Mouse (Mus musculus) forebrain, embryonic 10.5 days (tissue): ENCODE results near the gene Tex22. TPM values are rescaled to one million over a fixed set of nuclear protein-coding genes. Genes with fewer than 3 reads are reported as not detected.

ENCODE experiments used
- DNase-seq: peaks from one replicate; pipeline ENCODE4 v3.0.0-alpha.2; 2017; ENCODE audit warnings: low spot score; ENCODE audit errors: extremely low spot score
- H3K27ac ChIP-seq: fragments of 300-500 bp; sonication (generic); 2 replicates; pipeline ENCODE4 v1.5.1; 2016; ENCODE audit warnings: mild to moderate bottlenecking
- H3K27me3 ChIP-seq: fragments of 300-500 bp; sonication (generic); 2 replicates; pipeline ENCODE4 v1.6.1; 2016; ENCODE audit warnings: mild to moderate bottlenecking; ENCODE audit not compliant: poor library complexity, severe bottlenecking
- H3K36me3 ChIP-seq: fragments of 300-500 bp; sonication (generic); replicated peaks from 2 replicates; pipeline ENCODE4 v1.6.1; 2016; ENCODE audit warnings: mild to moderate bottlenecking, moderate library complexity
- H3K4me1 ChIP-seq: fragments of 300-500 bp; sonication (generic); 2 replicates; pipeline ENCODE4 v1.6.1; 2016
- H3K4me3 ChIP-seq: fragments of 300-500 bp; sonication (generic); 2 replicates; pipeline ENCODE4 v1.5.1; 2016; ENCODE audit warnings: mild to moderate bottlenecking, moderate library complexity
- H3K9me3 ChIP-seq: fragments of 300-500 bp; sonication (generic); 2 replicates; pipeline ENCODE4 v1.6.1; 2016; ENCODE audit warnings: mild to moderate bottlenecking, moderate library complexity
- WGBS: fragments of 180-500 bp; shearing (Covaris S2); methylation state at CpG from one replicate; pipeline ENCODE4 v1.1.7; 2016; 5-methylcytosine and 5-hydroxymethylcytosine counted together
- polyA plus RNA-seq: library from polyadenylated mRNA; unstranded; fragments of >200 nt; fragmentation: Nextera tagmentation; extraction: Ambion mirVana; gene quantifications from 2 replicates; pipeline ENCODE4 v1.2.1, GENCODE M21; 2016

Gene Tex22
- polyA plus RNA-seq, 1 experiment from 2014 or later: not detected

DNA sequence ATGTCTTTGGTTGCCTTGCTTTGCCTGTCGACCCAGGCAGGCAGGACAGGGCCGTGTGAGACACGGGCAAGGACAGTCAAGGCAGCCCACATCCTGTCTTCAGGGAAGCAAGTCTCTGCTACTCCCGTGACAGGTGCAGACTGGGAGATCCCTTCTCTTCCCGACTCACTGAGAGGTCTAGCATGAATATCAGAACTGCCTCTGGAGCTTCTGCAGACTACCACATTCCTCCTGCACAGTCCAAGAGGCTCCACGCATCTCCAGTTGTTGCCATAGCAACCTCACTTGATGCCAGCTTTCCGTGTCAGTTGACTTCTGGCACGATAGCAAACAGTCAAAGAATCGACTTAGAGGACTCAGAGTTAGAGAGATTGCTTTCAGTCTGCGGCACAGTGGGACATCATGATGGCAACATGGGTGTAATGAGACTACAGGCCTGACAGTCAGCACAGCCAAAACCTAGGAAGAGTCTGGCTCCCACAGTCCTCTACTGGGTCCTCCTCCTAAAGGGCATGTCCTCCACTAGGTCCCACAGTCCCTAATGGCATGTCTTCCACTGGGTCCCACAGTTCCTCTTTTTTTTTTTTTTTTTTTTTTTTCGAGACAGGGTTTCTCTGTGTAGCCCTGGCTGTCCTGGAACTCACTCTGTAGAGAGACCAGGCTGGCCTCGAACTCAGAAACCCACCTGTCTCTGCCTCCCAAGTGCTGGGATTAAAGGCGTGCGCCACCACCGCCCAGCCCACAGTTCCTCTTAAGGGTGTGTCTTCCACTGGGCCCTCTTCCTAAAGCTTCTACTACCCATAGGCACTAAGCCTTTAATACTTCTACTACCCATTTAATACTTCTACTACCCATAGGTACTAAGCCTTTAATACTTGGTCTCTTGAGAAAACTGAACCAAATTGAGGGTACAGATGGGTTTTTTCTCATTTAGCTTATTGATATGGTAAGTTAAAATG lies 32.5 kb upstream of the Tex22 start:
- no peaks in the 10 kb centered on the region for H3K9me3 ChIP-seq
- peaks cover 33% of the 10 kb centered on the region for H3K36me3 ChIP-seq
- no peak overlapping the region for H3K4me3 ChIP-seq
- no peak overlapping the region for H3K27ac ChIP-seq
- WGBS: 87% methylated on average over 15 of the region's 15 CpGs
- H3K27me3 ChIP-seq: no peaks in the 10 kb centered on the region
- no peak for DNase-seq
- H3K4me1 ChIP-seq: peaks cover 5% of the 10 kb centered on the region; the same call in 1 of the 2 replicates

DNA sequence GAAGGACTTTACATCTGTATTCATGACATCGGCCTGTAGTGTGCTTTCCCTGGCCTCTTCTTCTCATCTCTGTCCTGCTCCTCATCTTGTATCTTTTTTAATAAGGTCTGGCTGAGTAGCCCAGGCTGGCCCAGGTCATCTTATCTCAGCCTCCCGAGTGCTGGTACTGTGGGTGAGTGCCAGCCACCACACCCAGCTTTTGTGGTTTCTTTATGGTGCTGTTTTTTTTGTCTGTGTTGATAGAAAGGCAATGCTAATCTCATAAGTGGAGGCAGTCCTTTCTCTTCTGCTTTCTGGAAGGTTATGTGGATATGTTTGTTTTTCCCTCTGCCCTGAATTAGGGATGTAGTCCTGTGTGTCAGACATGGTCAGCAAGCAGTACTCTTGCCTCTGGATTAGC lies 31.8 kb upstream of the Tex22 start:
- 96% methylated on average over 2 of the region's 2 CpGs for WGBS

DNA sequence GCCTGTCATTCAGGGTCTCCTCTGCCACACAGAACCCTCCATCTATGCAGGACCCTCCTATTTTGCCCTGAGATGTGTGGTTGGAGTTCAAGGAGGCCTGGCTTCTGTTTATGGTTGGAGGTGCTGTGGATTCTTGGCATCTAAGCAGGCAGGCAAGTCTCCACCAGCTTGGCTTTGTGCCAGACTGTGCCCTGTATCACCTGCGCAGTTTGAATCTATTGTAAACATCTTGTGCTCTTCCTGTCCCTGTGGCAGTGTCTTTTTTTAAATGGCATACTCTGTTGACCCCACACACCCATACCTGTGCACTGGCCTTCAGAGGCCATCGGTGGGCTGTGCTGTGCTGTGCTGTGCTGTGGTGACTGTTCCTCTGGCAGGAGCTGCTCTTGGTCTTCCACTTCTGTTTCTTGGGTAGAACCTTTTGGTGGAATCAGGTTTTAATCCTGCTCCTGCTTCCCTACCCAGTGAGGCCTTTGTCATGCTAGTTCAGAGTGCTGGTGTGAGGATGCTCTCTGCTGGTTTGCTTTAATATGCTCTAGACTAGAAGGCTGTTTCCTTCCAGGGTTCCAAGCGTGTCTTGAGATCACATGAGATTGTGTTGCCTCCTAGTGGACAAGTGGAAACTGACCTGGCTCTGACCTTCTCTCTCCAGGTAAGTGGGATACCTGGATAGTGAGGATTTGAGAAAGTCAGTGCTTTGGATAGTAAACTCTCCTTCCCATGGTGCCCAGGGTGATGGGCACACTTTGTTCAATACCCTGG lies 29.2 kb upstream of the Tex22 start:
- Histone ChIP-seq H3K27ac (no peak overlapping the region), H3K9me3 (no peaks in the 10 kb centered on the region), H3K27me3 (no peaks in the 10 kb centered on the region), H3K36me3 (peaks cover 64% of the 10 kb centered on the region), H3K4me3 (no peak overlapping the region), H3K4me1 (peaks cover 5% of the 10 kb centered on the region; the same call in 1 of the 2 replicates)
- DNase-seq: no peak
- 84% methylated on average over 3 of the region's 3 CpGs for WGBS

More for the DNA sequence above, 31.8 kb upstream of the Tex22 start:
- Histone ChIP-seq H3K27ac (no peak overlapping the region), H3K4me3 (no peak overlapping the region), H3K9me3 (no peaks in the 10 kb centered on the region), H3K4me1 (peaks cover 5% of the 10 kb centered on the region; the same call in 1 of the 2 replicates), H3K36me3 (peaks cover 41% of the 10 kb centered on the region), H3K27me3 (no peaks in the 10 kb centered on the region)
- no peak for DNase-seq

GRCm38 (mm10) chr12:113046861-113047260 lies 27.4 kb upstream of the Tex22 start:
- Histone ChIP-seq H3K4me1 (peaks cover 9% of the 10 kb centered on the region), H3K36me3 (peaks cover 78% of the 10 kb centered on the region), H3K27ac (no peak overlapping the region), H3K9me3 (no peaks in the 10 kb centered on the region), H3K4me3 (no peak overlapping the region), H3K27me3 (no peaks in the 10 kb centered on the region)
- DNase-seq: no peak
- 93% methylated on average over 15 of the region's 15 CpGs for WGBS

DNA sequence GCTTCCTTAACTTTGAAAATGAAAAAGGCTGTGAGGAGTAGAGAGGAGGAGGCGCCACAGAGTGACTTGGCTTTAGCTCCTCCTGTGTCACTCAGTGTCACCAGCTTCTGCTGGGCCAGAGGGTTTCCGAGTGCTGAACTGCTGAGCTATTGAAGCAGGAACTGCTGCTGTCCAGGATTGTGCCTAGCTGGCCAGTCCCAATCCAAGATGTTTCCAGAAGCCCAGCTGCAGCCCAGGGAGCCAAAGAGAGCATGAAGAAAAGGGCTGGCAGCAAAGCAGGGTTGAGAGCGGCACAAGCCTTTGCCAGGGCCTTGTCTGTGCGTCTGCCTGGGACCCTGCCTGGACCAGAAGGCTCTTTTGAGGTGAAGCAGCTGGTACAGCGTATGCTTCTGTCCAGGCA lies 26.2 kb upstream of the Tex22 start:
- Histone ChIP-seq H3K4me3 (no peak overlapping the region), H3K36me3 (peaks cover 90% of the 10 kb centered on the region), H3K9me3 (no peaks in the 10 kb centered on the region), H3K27me3 (no peaks in the 10 kb centered on the region), H3K27ac (no peak overlapping the region), H3K4me1 (peaks cover 12% of the 10 kb centered on the region)
- 90% methylated on average over 5 of the region's 5 CpGs for WGBS
- DNase-seq: no peak

GRCm38 (mm10) chr12:113049836-113050235 lies 24.5 kb upstream of the Tex22 start:
- Histone ChIP-seq H3K4me3 (no peak overlapping the region), H3K36me3 (peaks cover 96% of the 10 kb centered on the region), H3K9me3 (no peaks in the 10 kb centered on the region), H3K27ac (no peak overlapping the region), H3K27me3 (no peaks in the 10 kb centered on the region), H3K4me1 (peaks cover 12% of the 10 kb centered on the region)
- 91% methylated on average over 9 of the region's 9 CpGs for WGBS
- DNase-seq: no peak

- no peaks in the 10 kb centered on the region for H3K27me3 ChIP-seq
- DNase-seq: no peak
- no peaks in the 10 kb centered on the region for H3K9me3 ChIP-seq
- H3K4me3 ChIP-seq: no peak overlapping the region
- H3K4me1 ChIP-seq: peaks cover 12% of the 10 kb centered on the region
- whole genome bisulfite sequencing: 94% methylated on average over 12 of the region's 12 CpGs
- H3K27ac ChIP-seq: peak overlapping the region; percentile 74; the same call in 1 of the 2 replicates
- peaks cover 95% of the 10 kb centered on the region for H3K36me3 ChIP-seq
Observed at GRCm38 (mm10) chr12:113050671-113051070, 23.6 kb upstream of the Tex22 start.

DNA sequence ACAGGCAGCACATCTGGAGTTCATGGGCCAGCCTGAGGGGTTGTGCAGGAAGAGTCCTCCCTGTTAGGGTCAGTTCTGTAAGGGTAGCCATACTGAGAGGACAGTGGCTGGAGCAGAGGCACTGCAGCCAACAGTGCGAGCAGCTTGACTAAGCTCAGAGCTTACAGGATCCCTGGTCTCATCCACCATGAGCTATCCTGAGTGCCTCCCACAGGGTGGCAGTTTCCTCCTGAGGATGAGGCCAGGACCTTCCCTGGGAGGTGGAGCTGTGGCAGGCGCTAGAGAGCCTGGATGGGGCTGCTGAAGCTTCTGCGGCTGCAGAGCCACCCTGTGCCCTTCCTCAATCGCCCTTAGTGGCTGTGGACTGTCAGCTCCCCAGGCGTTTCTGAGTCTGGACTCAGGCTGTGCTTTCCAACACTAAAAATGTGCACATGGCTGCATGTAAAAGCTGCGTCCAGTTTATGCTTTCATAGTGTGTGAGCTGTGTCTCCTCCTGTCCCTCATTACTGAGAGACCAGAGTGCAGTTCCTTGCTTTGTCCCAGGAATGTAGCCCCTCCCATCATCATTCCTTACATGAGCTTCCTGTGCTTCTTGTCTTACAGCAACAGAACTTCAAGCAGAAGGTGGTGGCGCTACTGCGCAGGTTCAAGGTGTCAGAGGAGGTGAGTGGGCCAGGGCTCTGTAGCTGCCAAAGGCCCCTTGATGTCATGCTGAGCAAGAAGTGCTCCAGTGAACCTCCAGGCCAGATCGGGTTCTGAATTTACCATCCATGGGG lies 22.5 kb upstream of the Tex22 start:
- WGBS: 62% methylated on average over 9 of the region's 9 CpGs
- no peak for DNase-seq

GRCm38 (mm10) chr12:113056089-113056488 lies 18.2 kb upstream of the Tex22 start:
- Histone ChIP-seq H3K9me3 (no peaks in the 10 kb centered on the region), H3K4me3 (no peak overlapping the region), H3K27me3 (no peaks in the 10 kb centered on the region), H3K4me1 (peaks cover 11% of the 10 kb centered on the region), H3K27ac (no peak overlapping the region), H3K36me3 (peaks cover 98% of the 10 kb centered on the region)
- 92% methylated on average over 8 of the region's 8 CpGs for WGBS
- no peak for DNase-seq

More for the DNA sequence above, 22.5 kb upstream of the Tex22 start:
- Histone ChIP-seq H3K4me3 (no peak overlapping the region), H3K36me3 (peaks cover 95% of the 10 kb centered on the region), H3K27me3 (no peaks in the 10 kb centered on the region), H3K4me1 (peaks cover 12% of the 10 kb centered on the region), H3K27ac (peak overlapping the region; percentile 74), H3K9me3 (no peaks in the 10 kb centered on the region)

DNA sequence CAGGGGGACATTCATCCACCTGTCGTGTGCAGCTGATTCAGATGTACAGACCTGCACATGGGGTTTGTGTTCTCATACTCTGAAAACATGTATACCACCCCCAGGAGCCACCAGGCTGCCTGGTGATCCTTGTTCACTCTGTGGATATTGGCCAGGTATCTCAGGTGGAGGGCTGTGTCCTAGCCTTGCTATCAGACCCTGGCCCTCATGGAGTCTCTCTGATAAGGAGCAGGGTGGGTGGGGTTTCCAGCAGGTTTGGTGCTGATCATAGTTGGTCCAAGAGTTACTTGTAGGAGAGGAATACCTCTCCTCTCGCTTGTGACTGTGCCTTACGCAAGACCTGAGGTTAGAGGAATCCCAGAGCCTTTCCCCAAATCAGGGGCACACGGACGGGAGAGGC lies 14.1 kb upstream of the Tex22 start:
- DNase-seq: no peak
- H3K36me3 ChIP-seq: peaks cover 98% of the 10 kb centered on the region
- no peaks in the 10 kb centered on the region for H3K4me1 ChIP-seq
- no peak overlapping the region for H3K4me3 ChIP-seq
- 92% methylated on average over 5 of the region's 5 CpGs for WGBS
- no peaks in the 10 kb centered on the region for H3K27me3 ChIP-seq
- no peak overlapping the region for H3K27ac ChIP-seq
- no peaks in the 10 kb centered on the region for H3K9me3 ChIP-seq

DNA sequence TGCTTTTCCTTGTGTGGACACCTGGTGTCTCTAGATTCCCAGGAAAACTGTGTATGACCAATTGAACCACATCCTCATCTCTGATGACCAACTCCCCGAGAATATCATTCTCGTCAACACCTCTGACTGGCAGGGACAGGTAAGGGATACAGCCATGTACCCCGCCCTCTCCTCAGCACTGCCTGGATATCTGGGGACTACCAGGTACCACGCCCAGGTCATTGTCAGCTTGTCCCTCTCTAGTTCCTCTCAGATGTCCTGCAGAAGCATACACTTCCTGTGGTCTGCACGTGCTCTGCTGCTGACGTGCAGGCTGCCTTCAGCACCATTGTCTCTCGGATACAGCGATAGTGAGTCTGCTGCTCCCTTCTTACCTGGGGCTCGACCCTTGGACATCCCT lies 12.7 kb upstream of the Tex22 start:
- Histone ChIP-seq H3K27me3 (no peaks in the 10 kb centered on the region), H3K9me3 (no peaks in the 10 kb centered on the region), H3K36me3 (peaks cover 97% of the 10 kb centered on the region), H3K4me1 (no peaks in the 10 kb centered on the region), H3K4me3 (no peak overlapping the region), H3K27ac (no peak overlapping the region)
- 89% methylated on average over 9 of the region's 9 CpGs for WGBS
- DNase-seq: no peak

GRCm38 (mm10) chr12:113062201-113062600 lies 12.1 kb upstream of the Tex22 start:
- no peaks in the 10 kb centered on the region for H3K4me1 ChIP-seq
- no peaks in the 10 kb centered on the region for H3K9me3 ChIP-seq
- H3K27me3 ChIP-seq: no peaks in the 10 kb centered on the region
- no peak overlapping the region for H3K27ac ChIP-seq
- no peak for DNase-seq
- no peak overlapping the region for H3K4me3 ChIP-seq
- WGBS: 88% methylated on average over 10 of the region's 10 CpGs
- H3K36me3 ChIP-seq: peaks cover 97% of the 10 kb centered on the region
